Mouse (Mus musculus) c-Kit-negative CD71-positive TER-119-positive erythroid progenitor cells, embryonic 14.5 days (primary cell): Measurements from ENCODE around the gene Gnrhr.

Experiments
- DNase-seq: peaks from one replicate; pipeline ENCODE4 v3.0.0-alpha.2; 2013; ENCODE audit warnings: low read depth, low spot score

Gnrhr gene

GRCm38 (mm10) chr5:86197801-86198200 is at the start of gene Gnrhr:
TSS of gene Gnrhr (minus strand) at chr5:86197901.
- DNase-seq = no peak

GRCm38 (mm10) chr5:86246559-86246958 is 48.9 kb upstream of the Gnrhr start:
- no peak for DNase-seq

GRCm38 (mm10) chr5:86244880-86245279 is 47.2 kb upstream of the Gnrhr start:
- no peak for DNase-seq

GRCm38 (mm10) chr5:86244275-86244674 is 46.6 kb upstream of the Gnrhr start:
- no peak for DNase-seq

- DNase-seq = no peak
These were observed 29.6 kb upstream of the Gnrhr start for GRCm38 (mm10) chr5:86227156-86227853.

- DNase-seq = no peak
These were observed 6.3 kb downstream of the Gnrhr start for GRCm38 (mm10) chr5:86191356-86191755.

- DNase-seq = no peak
These were observed 6.9 kb downstream of the Gnrhr start for GRCm38 (mm10) chr5:86190770-86191169.

- DNase-seq = no peak
These were observed 7.4 kb downstream of the Gnrhr start for GRCm38 (mm10) chr5:86190290-86190689.

GRCm38 (mm10) chr5:86187441-86187840 is 10.3 kb downstream of the Gnrhr start:
- DNase-seq = no peak

- DNase-seq = no peak
These were observed 23.9 kb downstream of the Gnrhr start for GRCm38 (mm10) chr5:86173778-86174177.

GRCm38 (mm10) chr5:86172449-86173161 is 25.1 kb downstream of the Gnrhr start, which contains the start of gene Uba6:
TSS of gene Uba6 (minus strand) at chr5:86172803.
- peak; percentile 97 for DNase-seq

- DNase-seq = no peak
These were observed 25.6 kb downstream of the Gnrhr start for GRCm38 (mm10) chr5:86172088-86172448.
